Mouse (Mus musculus) erythroblast, embryonic 14.5 days (primary cell): ENCODE measurements around the gene Wwox.

Experiments
- GATA1 ChIP-seq: IDR thresholded peaks from 2 replicates; pipeline ENCODE4 v1.6.1; 2012; ENCODE audit warnings: low read length, inconsistent platforms, mixed read lengths
- TAL1 ChIP-seq: IDR thresholded peaks from 3 replicates; pipeline ENCODE4 v1.6.1; 2012; ENCODE audit warnings: low read length, inconsistent platforms, mixed read lengths

GRCm38 (mm10) chr8:115126081-115126480, 686.6 kb downstream of the Wwox start:
- TF ChIP-seq TAL1 (no peak), GATA1 (no peak)
